Mouse (Mus musculus) heart, adult 2 months (tissue): ENCODE measurements around the gene Gm8897. TPM values are rescaled to one million over a fixed set of nuclear protein-coding genes. Genes with fewer than 3 reads are reported as not detected.
"Not testable (repeated sequence)": the region's sequence is repeated elsewhere in the genome, so short reads cannot be mapped to it uniquely, and the experiment has no call there.

Experiments
- DNase-seq, 2 experiments: peaks; one replicate each; pipeline ENCODE4 v3.0.0; 2021
- H3K27ac ChIP-seq: fragments of 200-600 bp; 2 replicates; pipeline ENCODE4 v1.8.1; 2022
- H3K27me3 ChIP-seq: fragments of 200-500 bp; 2 replicates; pipeline ENCODE4 v1.6.1; 2012; ENCODE audit warnings: mild to moderate bottlenecking, low read length, inconsistent platforms, mixed read lengths; ENCODE audit not compliant: control insufficient read depth, insufficient read depth
- H3K36me3 ChIP-seq: fragments of 200-500 bp; 2 replicates; pipeline ENCODE4 v1.6.1; 2012; ENCODE audit warnings: low read length, inconsistent platforms; ENCODE audit not compliant: control insufficient read depth, insufficient read depth
- H3K4me1 ChIP-seq: fragments of 200-500 bp; 2 replicates; pipeline ENCODE4 v1.6.1; 2011; ENCODE audit warnings: low read length; ENCODE audit not compliant: control insufficient read depth, insufficient read depth
- H3K4me3 ChIP-seq: fragments of 200-600 bp; 2 replicates; pipeline ENCODE4 v1.8.1; 2022
- H3K79me2 ChIP-seq: fragments of 200-500 bp; replicated peaks from 2 replicates; pipeline ENCODE4 v1.6.1; 2012; ENCODE audit warnings: mild to moderate bottlenecking, inconsistent platforms, low read length, moderate library complexity, mixed read lengths; ENCODE audit not compliant: control insufficient read depth, insufficient read depth
- H3K9ac ChIP-seq: fragments of 200-500 bp; 2 replicates; pipeline ENCODE4 v1.6.1; 2012; ENCODE audit warnings: low read depth, mild to moderate bottlenecking, control low read depth, inconsistent platforms, low read length, mixed read lengths
- WGBS: fragments of 180-500 bp; shearing (Covaris S2); methylation state at CpG from one replicate; pipeline ENCODE4 v1.1.7; 2018; 5-methylcytosine and 5-hydroxymethylcytosine counted together
- intact Hi-C: fragments of 180-260 bp; cut with DNase I; formaldehyde crosslinking; loops from one replicate; pipeline ENCODE4 v1.15.1; 2025
- long read RNA-seq: library from polyadenylated mRNA; stranded (forward); transcript quantifications from one replicate; pipeline ENCODE4 v2.0.0, GENCODE M21; 2021
- polyA plus RNA-seq: library from polyadenylated mRNA; depleted of rRNA; stranded (reverse); fragments of >200 nt; gene quantifications from 2 replicates; pipeline ENCODE4 v1.2.3, GENCODE M21; 2012; rRNA removed
- total RNA-seq, 2 experiments: library from RNA; stranded (reverse); gene quantifications; 2 replicates each; pipeline ENCODE4 v1.2.3; 2021

The Gm8897 gene
- not detected for total RNA-seq
- polyA plus RNA-seq = not detected in 2 replicates
- long read RNA-seq = 0 reads

DNA sequence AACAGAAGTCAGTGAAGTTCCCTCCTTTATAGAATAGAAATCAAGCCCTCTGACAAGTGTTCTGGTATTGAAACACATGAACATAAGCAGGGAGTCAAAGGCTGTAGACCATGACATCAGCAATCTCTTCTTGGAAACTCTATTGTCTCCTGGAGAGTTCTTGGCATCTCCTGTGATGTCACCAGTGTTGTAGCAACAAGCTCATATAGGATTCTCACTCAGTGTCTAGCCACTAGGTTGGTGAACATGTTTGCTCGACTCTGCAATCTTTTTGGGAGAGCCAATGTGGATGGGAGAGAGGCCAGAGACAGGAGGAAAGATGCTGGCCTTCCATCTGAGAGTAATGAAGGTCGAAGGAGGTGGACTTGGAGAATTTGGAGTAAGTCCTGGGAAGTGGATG, at the start of gene Gm8897:
Gene Gm8897, plus strand, starts transcription at position 301 of the 400 bp plus-strand sequence.
- H3K79me2 ChIP-seq, H3K36me3 ChIP-seq, intact Hi-C loops, H3K4me1 ChIP-seq, H3K27me3 ChIP-seq, H3K9ac ChIP-seq, H3K27ac ChIP-seq, H3K4me3 ChIP-seq, DNase-seq: not testable (repeated sequence)
- WGBS = 33% methylated on average over 2 of the region's 2 CpGs

DNA sequence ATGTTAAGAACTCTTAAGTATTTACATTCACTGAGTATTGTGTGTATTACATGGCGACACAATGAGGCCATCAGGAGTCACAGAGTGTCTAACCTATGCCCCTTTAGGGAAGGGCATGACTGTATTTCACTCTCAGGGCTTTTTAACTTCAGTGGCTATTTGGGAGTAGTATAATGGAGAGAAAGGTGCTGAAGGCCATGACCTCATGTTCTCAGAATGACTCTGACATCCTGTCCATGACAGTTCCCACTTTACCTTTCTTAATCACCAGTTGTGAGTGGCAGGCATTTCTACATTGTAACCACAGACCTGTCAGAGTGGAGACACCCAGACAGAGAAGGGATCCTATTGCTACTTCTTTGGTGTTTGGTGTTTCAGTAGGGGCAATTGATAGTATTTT, 473 bp downstream of the Gm8897 start:
- H3K36me3 ChIP-seq, H3K27me3 ChIP-seq, H3K9ac ChIP-seq, H3K27ac ChIP-seq, DNase-seq, H3K4me1 ChIP-seq, H3K4me3 ChIP-seq, intact Hi-C loops, H3K79me2 ChIP-seq: not testable (repeated sequence)
- WGBS = 40% methylated on average over 1 of the region's 1 CpGs

Other genes with a start within 250 kb of the Gm8897 start
- gene Gm5861, start 233.3 kb upstream of the Gm8897 start, total RNA-seq = not detected
- not detected in 2 replicates for gene Gm5861, start 233.3 kb upstream of the Gm8897 start, polyA plus RNA-seq
- gene Gm8890, start 160.4 kb upstream of the Gm8897 start, total RNA-seq = not detected
- not detected in 2 replicates for gene Gm8890, start 160.4 kb upstream of the Gm8897 start, polyA plus RNA-seq
- not detected for gene Speer1, start 74.9 kb upstream of the Gm8897 start, total RNA-seq
- not detected in 2 replicates for gene Speer1, start 74.9 kb upstream of the Gm8897 start, polyA plus RNA-seq
- gene Gm8906, start 86.3 kb downstream of the Gm8897 start, total RNA-seq = not detected
- gene Gm8906, start 86.3 kb downstream of the Gm8897 start, polyA plus RNA-seq = not detected in 2 replicates
- not detected for gene Gm6460, start 178.5 kb downstream of the Gm8897 start, total RNA-seq
- gene Gm6460, start 178.5 kb downstream of the Gm8897 start, polyA plus RNA-seq = not detected in 2 replicates